Mouse (Mus musculus) erythroblast, embryonic 14.5 days (primary cell): ENCODE results near the gene Zkscan16.

Source experiments
- GATA1 ChIP-seq: IDR thresholded peaks from 2 replicates; pipeline ENCODE4 v1.6.1; 2012; ENCODE audit warnings: low read length, inconsistent platforms, mixed read lengths
- TAL1 ChIP-seq: IDR thresholded peaks from 3 replicates; pipeline ENCODE4 v1.6.1; 2012; ENCODE audit warnings: low read length, inconsistent platforms, mixed read lengths

DNA sequence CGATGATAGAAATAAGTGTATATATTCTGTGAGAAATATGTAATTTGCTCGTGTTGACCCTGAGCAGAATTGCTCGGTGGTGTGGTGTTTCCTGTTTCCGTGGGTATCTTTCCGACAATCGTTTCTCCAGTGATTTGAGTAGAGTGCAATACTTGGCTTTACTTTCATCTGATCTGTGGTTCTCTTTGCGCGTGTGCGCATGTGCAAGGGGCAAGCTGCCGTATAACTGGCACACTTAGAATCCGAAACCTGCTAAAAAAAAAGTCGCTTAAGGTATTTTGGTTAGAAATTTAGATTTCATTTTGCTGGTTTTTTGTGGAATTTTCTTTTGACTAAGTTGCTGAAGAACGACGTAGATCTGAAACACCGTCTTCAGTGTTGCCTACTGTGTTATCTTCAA is 18.3 kb downstream of the Zkscan16 start:
- no peak for TF ChIP-seq GATA1
- no peak for TF ChIP-seq TAL1
